Mouse (Mus musculus) fibroblast of lung, adult 2 months (primary cell): ENCODE data around the gene Rpp21.

Experiments
- DNase-seq: peaks from one replicate; pipeline ENCODE4 v3.0.0-alpha.2; 2011; ENCODE audit warnings: low read depth

The Rpp21 gene

DNA sequence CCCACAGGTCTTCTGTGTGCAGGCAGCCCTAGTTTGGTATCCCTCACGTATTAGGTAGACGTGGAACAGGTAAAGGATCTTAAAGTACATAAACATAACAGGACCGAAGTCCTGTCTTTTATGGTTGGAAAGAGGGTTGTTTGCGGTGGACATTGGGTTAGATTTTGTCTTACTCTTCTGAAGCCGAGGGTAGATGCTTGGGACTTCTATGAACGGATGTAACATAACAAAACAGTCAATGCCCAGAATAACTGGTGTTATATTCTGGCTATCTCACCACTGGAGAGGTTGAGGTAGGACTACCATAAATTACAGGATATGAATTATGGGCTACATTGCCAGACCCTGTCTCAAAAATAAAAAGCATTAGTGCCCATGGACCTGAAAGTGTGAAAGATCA lies at the start of gene Rpp21:
Rpp21 (minus strand) TSS at position 101 of the 400 bp plus-strand sequence.
- no peak for DNase-seq

DNA sequence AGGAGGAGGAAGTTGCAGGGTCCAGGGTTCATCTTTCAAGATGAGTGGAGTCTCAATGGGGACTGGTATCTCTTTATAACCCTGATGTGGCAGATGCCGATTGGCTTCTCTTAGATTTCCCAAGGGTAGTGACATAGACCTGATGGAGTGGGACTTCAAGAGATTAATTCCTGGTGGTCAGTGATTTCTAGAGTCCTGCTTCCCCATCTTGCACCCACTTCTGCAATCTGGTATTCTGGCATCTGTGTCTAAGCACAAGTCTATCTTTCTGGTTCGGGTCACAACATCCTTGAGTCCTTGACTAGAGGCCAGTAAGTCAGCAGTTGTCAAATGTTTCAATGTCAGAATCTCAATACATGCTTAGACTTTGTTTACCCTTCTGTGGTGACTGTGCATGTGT lies 28.5 kb upstream of the Rpp21 start, which contains the start of gene H2-M10.2:
H2-M10.2 (minus strand) TSS at position 101 of the 400 bp plus-strand sequence.
- no peak for DNase-seq

DNA sequence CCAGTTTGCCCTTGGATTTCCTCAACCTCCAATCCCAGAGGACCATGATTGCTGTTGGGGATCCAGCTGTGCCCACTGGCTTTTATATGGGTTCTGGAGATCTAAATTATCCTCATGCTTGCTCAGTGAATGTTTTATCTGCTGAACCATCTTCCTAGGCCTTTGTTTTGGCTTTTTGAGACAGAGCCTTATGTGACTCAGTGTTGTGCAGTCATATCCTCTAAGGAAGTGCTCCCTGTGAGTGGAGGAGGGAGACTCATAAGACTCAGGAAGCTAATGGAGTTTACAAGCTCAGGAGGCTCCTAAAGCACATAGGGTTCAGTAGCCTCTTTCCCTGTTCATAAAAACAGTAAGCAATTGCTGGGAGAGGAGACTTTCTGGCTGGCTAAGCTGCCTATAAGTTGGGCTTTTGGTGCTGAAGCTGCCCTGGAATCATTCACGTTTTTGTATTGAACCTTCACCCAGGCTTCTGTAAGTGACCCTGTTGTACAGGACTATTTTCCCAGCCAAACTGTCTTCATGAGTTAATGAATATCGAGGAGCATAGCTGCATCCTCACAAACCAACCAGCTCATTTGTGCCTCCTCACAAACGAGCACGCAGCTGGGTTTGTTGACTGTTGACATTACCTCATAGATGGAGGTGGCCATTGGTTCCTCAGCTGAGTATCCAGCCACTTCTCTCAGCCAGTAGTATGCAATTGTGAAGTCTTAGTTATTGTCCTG lies 23.8 kb upstream of the Rpp21 start:
- no peak for DNase-seq

DNA sequence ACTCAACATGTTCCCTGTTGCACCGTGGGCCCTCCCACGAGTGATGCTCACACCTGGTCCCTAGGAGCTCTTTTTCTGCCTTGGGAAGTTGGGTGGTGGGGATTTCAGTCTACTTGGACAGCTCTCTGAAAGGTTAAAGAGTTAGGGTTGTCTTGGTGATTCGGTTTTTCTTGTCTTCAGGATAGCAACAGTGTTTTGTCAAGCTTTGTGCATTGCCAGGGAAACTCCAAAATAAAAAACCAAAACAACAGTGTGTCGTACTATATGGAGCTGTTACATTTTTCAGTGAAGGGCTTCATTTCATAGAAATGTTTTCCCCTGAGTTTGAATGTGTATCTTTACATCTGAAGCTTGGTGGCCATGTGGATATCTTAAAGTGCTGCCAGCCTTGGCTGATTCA lies 16.9 kb upstream of the Rpp21 start:
- DNase-seq, result no peak

DNA sequence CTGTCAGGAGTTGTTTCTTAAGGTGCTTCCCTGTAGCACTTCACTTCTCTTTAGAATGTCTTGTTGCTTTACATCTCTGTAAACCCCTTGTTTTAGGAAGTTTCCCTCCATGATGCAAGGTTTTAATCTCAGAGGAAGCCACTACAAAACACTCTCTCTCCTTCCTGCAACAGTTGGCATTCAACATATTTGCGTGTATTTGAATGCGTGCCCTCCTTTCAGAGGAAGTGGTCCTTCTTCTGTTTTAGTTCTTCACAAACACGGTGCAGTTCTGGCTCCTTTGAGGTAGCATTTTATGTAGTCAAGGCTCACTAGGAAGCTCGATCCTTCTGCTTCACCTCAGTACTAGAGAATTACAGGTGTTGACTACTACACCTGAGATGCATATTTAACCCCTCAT lies 15.9 kb upstream of the Rpp21 start:
- DNase-seq, result no peak

DNA sequence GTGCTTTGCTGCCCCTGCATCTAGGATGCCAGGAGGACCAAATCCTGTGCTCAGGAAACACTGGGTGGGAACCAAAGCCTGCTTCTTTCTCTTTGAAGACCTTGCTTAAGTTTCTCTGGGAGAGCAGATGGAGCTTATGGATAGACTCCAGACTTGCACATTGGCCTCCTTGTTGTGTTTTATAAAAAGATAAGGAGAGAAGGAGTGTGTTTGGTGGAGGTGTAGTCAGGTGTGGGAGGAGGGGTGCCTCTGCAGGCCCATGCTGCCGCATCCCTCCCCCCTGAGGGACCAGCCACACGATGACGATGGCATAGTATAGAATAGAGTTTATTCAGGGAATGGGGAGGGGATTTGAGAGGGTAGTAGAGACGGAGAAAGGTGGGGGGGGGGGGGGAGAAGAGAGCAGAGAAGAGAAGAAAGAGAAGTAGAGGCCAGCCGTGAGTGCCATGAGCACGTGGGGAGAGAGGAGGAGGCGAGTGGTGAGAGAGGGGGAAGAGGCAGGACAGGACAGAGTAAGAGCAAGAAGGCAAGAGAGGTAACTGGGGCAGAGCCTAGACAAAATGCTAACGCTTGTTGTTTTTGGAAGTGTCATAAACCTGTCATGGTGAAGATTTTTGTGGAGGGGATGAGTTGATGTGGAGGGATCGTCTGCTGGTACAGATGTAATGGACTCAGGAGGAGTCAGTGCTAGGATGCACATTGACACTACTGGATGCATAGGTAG lies 14.9 kb upstream of the Rpp21 start:
- no peak for DNase-seq

DNA sequence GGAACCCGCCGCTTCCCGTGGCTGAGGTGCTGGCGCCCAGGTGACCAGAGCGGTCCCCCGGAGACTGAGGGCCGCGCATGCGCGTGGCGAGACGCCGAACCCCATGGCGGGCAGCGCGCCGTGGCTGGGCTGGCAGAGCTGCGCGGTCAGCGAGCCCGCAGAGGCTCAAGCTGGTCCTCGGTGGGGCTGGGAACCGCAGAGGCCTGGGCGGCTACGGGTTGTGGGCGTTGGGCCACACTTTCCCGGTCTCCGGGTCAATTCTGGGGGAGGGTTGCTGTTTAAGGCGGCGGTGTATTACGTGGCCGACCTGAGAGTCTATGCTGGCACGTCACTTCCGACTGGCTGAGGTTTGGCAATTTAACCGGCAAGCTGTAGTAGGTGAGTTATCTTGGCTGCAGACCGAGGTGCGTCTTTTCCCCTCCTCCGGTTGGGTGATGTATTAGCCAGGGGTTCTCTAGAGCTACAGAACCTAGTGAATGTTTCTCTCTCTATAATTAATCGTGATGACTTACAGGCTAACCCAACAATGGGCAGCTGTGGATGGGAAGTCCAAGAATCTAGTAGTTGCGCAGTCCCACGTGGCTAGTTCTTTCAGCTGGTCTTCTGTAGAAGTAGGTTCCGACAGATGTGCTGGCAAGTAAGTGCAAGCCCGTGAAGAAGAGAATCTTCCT lies 13.9 kb upstream of the Rpp21 start, which contains the start of gene Trim39:
Trim39 (minus strand) TSS at position 662 of the 671 bp plus-strand sequence.
- DNase-seq, result peak; percentile 65

DNA sequence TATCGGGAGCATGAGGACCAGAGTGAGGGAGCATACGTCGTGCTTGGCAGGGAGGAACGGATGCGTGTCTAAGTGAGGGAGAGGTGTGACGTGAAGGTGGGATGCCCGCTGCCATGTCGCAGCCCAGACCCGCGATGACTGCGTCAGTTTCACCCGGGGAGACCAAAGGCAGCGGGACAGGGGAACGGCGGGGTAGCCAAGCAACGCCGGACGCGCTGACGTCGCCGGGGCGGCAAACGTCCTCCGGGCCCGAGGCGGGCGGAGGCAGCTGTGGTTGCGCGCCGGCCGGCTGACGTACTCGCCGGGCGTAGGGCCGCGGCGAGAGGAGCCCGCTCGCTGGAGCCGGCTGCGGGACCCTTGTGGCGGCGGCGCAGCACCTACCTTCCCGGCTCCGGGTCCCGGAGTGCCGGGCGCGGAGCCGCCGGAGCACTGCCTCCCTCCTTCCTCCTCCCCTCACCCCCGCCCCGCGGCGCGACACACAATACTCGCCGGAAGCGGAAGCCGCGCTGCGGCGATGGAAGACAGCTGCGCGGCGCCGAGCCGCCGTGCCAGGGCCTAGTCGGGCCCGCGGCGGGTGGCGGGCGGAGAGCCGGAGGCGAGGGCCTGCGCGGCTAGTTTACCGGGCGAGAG lies 13.2 kb upstream of the Rpp21 start:
- DNase-seq, result peak; percentile 36

DNA sequence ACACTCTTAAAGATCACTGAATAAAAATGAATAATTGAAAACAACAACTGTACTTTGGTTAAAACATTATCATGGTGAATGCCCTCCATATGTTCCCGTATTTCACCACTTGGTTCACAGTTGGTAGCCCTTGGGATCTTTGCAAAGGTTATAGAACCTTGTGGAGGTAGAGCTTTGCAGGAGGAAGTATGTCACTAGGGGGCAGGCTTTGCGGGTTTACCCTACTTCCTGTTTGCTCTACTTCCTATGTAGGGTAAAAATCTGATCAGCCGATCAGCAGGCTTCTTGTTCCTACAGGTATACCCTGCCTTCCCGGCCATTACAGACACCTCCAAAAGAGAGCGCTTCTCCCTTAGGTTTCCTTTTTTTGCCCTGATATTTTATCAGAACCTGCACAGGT lies 8.0 kb upstream of the Rpp21 start:
- DNase-seq, result no peak

DNA sequence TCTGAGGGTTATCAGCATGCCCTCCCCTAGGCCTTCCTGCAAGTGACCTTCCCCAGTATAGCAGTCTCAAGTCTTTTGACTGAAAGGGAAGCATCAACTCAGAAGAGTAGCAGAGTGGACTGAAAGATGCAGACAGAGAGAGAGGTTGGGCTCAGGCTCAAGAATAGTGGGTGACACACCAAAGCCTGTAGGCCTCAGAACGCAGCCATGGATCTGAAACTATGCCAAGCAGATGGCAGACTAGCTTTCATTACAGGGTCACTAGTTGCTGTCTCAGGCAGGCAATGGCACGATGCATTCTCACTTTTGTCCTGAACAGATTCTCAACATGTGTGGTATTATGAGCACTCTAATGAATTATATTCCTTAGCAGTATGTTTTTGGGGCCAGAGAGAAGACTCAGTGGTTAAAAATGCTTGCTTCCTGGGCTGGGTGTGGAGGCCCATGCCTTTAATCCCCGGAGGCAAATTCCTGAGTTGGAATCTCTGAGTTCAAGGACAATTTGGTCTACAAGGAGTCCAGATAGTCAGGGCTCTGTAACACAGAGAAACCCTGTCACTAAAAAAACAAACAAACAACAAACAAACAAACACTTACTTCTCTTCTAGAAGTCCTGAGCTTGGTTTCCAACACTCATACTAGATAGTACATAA lies 6.5 kb upstream of the Rpp21 start:
- DNase-seq, result no peak

DNA sequence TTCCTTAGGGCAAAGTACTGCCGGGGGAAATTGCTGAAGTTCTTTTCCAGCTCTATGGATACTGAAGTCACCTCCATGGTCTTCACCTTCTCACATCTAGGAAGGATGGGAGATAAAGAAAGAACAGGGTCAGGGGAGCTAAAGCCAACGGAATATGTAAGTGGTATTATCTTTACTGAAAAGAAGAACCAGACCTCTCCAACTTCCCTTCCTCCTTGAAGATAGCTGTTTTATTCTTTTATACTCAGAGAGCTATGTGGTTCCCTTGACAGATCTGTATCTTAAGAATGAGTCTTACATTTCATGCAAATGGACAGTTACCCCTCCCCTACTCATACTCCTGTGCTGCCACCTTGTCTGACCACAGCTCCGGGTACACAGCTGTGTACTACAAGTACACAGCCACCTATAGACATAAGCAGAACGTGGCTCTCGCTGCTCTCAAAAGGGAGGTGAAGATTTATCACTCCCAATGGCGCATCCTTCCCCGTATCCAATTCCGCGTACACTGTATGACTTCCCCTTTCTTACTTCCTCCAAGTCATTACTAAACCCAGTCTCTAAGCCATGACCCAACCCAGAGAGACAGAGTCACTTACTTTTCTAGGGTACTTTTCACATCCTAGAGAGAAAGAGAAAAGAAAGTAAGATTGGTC lies 3.8 kb upstream of the Rpp21 start:
- no peak for DNase-seq

DNA sequence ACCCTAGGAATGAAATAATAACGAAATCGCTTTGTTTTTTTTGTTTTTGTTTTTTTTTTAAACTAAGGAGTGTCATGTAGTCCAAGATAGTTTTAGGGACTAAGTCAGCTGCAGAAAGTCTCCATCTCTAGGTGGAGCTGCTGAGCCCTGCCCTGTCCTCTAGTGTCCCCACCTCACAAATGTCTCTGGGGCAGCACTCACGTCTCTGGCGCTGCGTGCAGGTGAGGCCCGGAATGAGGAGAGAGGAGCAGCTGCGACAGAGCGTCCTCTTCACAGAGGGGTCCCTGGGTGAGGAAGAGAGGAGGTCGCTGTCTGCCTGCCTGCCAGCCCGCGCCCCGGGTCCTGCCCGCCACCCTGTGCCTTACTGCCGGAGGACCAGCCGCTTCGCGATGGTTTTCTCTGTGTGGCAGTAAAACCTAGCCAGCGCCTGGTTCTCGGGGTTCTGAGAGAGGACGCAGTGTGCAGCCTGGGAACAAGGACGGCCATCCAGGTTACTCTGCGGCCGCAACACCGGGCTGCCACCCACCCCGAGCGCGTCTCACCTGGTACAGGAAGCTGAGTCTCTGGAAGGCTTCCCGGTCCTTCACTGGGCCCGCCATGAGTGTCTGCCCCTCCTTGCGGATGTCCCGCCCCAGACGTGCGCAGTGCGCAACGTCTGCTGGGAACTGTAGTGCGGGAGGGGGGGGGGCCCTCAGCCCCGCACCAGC lies 475 bp downstream of the Rpp21 start:
- peak; percentile 46 for DNase-seq

DNA sequence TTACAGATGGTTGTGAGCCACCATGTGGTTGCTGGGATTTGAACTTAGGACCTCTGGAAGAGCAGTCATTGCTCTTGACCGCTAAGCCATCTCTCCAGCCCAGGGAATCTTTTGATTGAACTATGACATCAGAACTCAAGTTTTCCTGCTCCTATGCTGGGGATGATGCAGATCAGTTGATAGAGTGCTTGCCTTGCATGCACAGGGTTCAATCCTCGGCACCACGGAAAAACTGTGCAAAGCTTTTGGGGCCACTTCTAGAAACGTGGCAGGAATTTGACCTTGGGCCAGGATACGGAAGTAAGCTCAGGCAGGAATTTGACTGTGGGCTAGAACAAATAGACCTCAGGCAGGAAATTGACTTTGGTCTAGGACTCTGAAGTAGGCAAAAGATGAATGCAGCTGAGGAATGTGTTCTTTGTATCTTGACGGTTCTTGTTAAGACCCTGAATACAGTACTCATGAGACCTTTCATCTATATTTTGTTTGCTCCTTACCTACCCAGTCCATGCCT lies 4.7 kb downstream of the Rpp21 start:
- no peak for DNase-seq

DNA sequence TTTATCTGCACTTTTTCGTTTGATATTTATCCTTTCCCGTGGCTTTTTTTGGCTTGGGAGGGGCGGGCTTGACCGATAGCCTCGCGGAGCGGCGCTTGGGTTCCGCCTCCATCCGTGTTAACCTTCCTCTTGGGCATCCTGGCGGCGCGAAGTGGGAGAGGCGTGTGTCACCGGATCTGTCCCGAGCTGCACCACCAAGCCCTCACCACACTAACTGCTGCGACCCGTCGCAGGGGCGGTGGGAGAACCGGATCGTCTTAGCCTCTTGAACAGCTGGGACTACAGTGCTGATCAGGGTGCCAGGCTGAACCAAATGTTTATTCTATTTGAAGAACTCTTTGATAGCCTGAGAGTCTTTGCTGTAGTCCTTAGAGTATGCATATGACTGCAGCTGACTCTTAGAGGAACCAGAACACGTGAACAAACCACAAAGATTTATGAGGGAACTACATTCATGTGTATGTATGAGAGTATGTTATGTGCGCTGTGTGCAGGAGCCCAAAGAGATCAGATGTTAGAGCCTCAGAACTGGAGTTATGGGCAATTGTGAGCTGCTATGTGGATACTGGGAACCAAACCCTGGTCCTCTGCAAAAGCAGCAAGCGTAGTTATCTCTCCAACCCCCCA lies 5.5 kb downstream of the Rpp21 start:
- no peak for DNase-seq

DNA sequence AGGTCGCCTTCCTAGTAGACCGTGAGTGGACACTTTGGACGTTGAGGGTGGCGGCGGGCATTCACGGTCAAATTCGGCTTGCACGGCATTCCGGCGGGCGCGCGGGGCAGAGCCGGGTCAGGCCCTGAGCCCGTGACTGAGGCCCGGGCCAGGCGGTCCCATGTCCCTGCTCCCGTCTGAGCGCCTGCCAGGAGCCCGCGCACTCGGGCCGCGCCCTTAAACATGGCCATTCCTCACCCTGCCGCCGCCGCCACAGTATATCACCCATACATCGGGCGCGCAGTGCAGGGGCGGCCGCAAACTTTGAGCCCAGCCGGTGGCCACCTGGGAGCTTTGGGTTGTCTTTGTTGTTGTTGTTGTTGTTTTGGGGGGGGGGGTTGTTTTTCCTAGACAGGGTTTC lies 9.0 kb downstream of the Rpp21 start:
- DNase-seq, result no peak

DNA sequence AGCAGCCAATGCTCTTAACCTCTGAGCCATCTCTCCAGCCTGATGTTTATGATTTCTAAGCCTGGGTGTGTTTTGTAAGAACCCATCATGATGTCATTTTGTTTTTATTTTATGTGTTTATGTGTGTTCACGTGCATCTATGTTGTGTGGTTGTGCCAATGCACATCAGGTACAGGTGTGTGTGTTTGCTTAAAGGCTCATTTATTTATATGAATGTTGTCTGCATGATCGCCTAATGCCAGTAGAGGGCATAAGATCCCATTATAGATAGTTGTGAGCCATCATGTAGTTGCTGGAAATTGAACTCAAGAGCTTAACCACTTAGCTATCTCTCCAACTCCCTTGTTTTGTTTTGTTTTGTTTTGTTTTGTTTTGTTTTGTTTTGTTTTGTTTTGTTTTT lies 12.1 kb downstream of the Rpp21 start:
- no peak for DNase-seq

DNA sequence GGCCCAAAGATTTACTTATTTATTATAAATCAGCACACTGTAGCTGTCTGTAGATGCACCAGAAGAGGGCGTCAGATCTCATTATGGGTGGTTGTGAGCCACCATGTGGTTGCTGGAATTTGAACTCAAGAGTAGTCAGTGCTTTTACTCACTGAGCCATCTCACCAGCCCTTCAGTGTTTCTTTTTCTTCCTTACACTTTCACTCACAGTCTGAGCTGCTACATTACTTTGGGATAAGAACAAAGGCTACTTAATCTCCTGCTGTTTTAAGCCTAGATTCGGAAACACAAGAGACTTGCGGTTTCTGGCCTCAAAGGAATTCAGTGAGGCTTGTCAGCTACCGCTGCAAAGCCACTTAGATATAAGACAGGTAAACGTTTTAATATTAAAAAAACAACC lies 13.8 kb downstream of the Rpp21 start:
- no peak for DNase-seq

DNA sequence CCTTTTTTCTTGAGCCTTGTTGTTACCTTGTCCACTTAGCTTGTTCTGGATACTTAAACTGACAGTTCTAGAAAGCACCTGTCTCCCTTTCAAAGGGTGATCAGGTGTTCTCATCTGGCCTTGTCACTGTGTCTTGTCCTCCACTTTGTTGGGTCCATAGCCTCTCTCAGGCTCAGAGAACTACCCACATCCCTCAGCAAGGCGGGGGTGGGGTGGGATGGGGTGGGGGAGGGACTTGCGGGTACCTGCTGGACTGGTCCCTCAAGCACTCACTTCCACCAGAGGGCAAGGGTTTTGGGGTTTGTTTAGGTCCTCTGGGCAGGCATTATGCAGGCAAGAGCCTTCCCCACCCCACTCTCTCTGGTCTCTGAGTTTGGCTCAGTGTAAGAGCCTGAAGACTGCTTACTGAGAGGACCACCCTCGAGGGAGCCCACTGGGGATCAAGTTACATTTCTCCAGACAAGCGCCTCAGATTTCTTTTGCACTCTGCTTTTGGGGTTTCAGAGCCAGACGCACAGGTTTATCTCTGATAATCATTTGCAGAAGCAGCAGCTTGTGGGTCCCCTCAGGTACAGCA lies 17.1 kb downstream of the Rpp21 start:
- no peak for DNase-seq

DNA sequence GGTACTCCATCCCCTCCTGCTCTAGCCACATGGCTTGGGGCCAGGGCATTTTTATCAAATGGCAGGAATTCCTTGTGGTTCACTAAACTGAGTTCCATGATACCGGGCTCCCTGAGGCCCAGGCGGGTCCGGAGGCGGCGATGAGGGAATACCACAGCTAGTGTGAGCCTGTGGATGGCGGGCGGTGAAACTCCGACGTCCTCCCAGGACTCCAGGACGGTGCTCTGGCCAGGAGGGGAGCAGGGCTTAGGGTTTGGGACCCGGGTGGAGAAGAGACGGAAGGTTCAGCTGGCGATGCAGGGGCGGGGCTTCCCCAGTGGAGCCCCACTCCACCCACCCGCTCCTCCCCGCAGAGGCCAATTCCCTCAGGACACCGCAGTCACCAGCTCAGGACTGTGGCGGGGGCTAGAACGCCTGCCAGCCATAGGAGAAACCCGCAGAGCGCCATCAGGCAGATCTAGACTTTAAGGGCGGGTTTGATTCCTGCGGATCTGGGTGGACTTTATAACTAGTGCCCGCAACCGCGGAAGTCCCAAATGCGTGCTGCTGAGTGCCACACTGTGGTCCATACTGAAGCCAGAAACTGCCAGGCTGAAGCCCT lies 20.4 kb downstream of the Rpp21 start:
- peak; percentile 20 for DNase-seq
